Mouse (Mus musculus) small intestine, adult 2 months (tissue): ENCODE measurements around the gene BC004004.

Source experiments
- CTCF ChIP-seq: fragments of 200-500 bp; IDR thresholded peaks from 2 replicates; pipeline ENCODE4 v1.5.1; 2012; ENCODE audit warnings: low read depth, mild to moderate bottlenecking, control low read depth, inconsistent platforms, low read length, moderate library complexity, mixed read lengths; ENCODE audit not compliant: insufficient replicate concordance, insufficient read length; ENCODE audit errors: extremely low read depth
- POLR2A ChIP-seq: fragments of 200-500 bp; IDR thresholded peaks from 2 replicates; pipeline ENCODE4 v1.6.1; 2012; ENCODE audit warnings: low read depth, mild to moderate bottlenecking, control low read depth, inconsistent platforms, low read length, moderate library complexity

DNA sequence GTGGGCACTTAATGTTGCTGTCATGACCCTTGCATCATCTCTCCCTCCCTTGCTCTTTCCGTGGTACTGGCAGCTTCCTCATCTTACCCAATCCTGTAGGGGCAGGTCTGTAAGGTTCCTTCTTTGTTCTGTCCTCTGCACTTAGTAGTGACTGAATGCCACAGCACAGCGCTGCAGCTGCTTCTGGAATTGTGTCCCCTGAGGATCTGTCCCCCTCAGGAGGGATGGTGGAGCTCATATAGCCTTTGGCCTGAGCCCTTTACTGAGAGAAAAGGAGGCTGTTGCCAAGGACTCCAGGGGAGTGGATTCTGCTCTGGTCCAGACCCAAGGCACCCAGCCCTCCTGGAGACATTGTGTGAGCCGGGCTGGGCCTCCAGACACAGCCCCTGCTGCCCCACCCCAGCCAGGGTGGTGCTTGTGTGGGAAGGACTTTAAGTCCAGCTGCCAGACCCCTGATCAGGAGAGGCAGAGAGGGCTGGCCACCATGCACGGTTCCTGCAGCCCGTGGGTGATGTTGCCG is 50.2 kb downstream of the BC004004 start:
- TF ChIP-seq CTCF (no peak), POLR2A (no peak)
